Mouse (Mus musculus) forebrain, embryonic 16.5 days (tissue): ENCODE measurements around the gene Cntn4. TPM values are rescaled to one million over a fixed set of nuclear protein-coding genes. Genes with fewer than 3 reads are reported as not detected.
A peak's percentile ranks its signal among the peaks of the same experiment; 100 is the strongest.

Experiments
- ATAC-seq: fragments of 200-750 bp; cut with Nextera tagmentation; 2 replicates; pipeline ENCODE4 v1.8.0; 2017; ENCODE audit warnings: mild to moderate bottlenecking, moderate library complexity
- H3K27ac ChIP-seq: fragments of 300-500 bp; sonication (generic); 2 replicates; pipeline ENCODE4 v1.5.1; 2014; ENCODE audit warnings: low read length, control low read depth
- H3K27me3 ChIP-seq: fragments of 300-500 bp; sonication (generic); replicated peaks from 2 replicates; pipeline ENCODE4 v1.6.1; 2014; ENCODE audit warnings: low read length; ENCODE audit not compliant: control insufficient read depth, insufficient read depth
- H3K36me3 ChIP-seq: fragments of 300-500 bp; sonication (generic); 2 replicates; pipeline ENCODE4 v1.6.1; 2014; ENCODE audit not compliant: control insufficient read depth, insufficient read depth
- H3K4me1 ChIP-seq: fragments of 300-500 bp; sonication (generic); replicated peaks from 2 replicates; pipeline ENCODE4 v1.6.1; 2014; ENCODE audit warnings: low read length; ENCODE audit not compliant: control insufficient read depth, insufficient read depth
- H3K4me2 ChIP-seq: fragments of 300-500 bp; sonication (generic); 2 replicates; pipeline ENCODE4 v1.6.1; 2014; ENCODE audit warnings: mild to moderate bottlenecking, low read length, control low read depth
- H3K4me3 ChIP-seq: fragments of 300-500 bp; sonication (generic); replicated peaks from 2 replicates; pipeline ENCODE4 v1.5.1; 2014; ENCODE audit warnings: mild to moderate bottlenecking, low read length, control low read depth
- H3K9ac ChIP-seq: fragments of 300-500 bp; sonication (generic); replicated peaks from 2 replicates; pipeline ENCODE4 v1.6.1; 2014; ENCODE audit warnings: low read depth, low read length, control low read depth
- H3K9me3 ChIP-seq: fragments of 300-500 bp; sonication (generic); 2 replicates; pipeline ENCODE4 v1.6.1; 2016; ENCODE audit warnings: low read length; ENCODE audit not compliant: control insufficient read depth
- WGBS: fragments of 180-500 bp; shearing (Covaris S2); extraction: QIAGEN DNeasy Blood & Tissue Kit; methylation state at CpG from one replicate; pipeline ENCODE4 v1.1.7; 2014; 5-methylcytosine and 5-hydroxymethylcytosine counted together
- polyA plus RNA-seq: library from polyadenylated mRNA; unstranded; fragments of >200 nt; fragmentation: Nextera tagmentation; extraction: Ambion mirVana; gene quantifications from 2 replicates; pipeline ENCODE4 v1.2.1, GENCODE M21; 2015

Gene Cntn4
- polyA plus RNA-seq, result 4.5 and 10.3 TPM in 2 replicates

DNA sequence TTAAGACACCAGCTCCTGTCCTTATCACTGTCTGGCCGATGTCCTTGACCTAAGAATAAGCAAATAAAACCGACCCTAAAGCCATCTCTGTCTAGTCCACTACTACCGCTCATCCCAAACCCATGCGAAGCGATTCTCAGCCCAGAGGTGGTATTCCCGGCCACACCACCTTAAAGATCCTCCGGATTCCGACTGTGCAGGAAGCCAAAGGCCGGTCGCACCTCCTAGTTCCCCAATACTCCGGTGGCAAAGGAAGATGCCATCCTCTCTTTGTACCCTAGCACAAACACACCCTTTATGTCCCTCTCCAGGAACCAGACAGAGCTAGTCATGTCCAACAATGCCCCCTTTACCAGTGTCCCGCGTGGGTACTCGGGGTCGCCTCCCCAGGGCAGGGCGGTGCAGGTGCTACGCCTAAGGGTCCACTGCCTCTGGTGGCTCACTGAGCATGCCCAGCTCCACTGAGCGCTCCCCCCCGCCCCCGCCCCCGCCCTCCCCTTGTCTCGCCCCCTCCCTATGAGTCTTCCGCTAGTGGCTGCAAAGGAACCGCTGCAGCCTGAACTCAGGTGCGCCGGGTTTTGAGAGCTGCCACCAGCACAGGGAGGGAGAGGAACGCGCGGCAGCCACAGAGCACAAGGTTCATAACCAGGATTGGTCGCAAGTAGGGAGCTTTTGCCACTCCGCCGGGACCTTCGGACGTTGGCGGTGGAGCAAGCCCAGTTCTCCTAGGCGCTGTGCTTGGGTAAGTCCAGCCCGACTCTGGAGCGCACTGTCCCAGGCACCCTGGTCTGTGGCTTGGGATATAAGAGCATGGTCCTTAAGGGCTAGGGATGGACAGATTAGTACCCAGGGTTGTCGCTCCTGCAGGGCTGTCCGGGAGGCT lies at the start of gene Cntn4:
Gene Cntn4 (plus strand): TSS at position 512 of the 883 bp plus-strand sequence.
- peaks cover 11% of the 10 kb centered on the region for H3K4me1 ChIP-seq
- H3K27me3 ChIP-seq, result peaks cover 19% of the 10 kb centered on the region
- no peak within 1 kb of the TSS for H3K27ac ChIP-seq
- H3K9me3 ChIP-seq, result no peaks in the 10 kb centered on the region
- H3K4me3 ChIP-seq, result peak within 1 kb of the TSS; percentile 54
- peak within 1 kb of the TSS; percentile 83 for H3K4me2 ChIP-seq
- peak within 1 kb of the TSS; percentile 57 for H3K9ac ChIP-seq
- 1% methylated on average over 40 of the region's 40 CpGs for WGBS
- no peaks in the 10 kb centered on the region for H3K36me3 ChIP-seq
- peak; percentile 92 for ATAC-seq

DNA sequence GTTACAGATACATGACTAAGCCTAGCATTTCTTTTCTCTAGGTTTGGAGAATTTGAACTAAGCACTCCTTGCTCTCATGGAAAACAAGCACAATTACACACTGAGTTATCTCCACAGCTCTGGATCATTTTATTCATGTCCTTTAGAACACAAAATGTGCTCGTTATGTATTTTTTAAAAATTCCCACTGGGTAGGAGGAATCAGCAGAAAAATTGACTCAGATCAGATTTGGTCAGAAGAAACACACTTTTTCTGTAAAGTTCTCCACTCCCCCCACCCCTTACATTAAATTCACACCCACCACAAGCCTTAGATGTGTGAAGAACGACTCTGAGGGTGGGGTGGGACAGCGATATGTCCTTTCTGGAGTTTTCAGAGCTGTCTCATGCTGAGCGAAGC lies 3.2 kb upstream of the Cntn4 start:
- no peak overlapping the region for H3K4me2 ChIP-seq
- 76% methylated on average over 4 of the region's 4 CpGs for WGBS
- no peak for ATAC-seq
- H3K9me3 ChIP-seq, result no peaks in the 10 kb centered on the region
- no peak overlapping the region for H3K4me3 ChIP-seq
- H3K27ac ChIP-seq, result no peak overlapping the region
- H3K27me3 ChIP-seq, result peaks cover 14% of the 10 kb centered on the region
- no peak overlapping the region for H3K9ac ChIP-seq
- H3K36me3 ChIP-seq, result no peaks in the 10 kb centered on the region
- peaks cover 11% of the 10 kb centered on the region for H3K4me1 ChIP-seq

DNA sequence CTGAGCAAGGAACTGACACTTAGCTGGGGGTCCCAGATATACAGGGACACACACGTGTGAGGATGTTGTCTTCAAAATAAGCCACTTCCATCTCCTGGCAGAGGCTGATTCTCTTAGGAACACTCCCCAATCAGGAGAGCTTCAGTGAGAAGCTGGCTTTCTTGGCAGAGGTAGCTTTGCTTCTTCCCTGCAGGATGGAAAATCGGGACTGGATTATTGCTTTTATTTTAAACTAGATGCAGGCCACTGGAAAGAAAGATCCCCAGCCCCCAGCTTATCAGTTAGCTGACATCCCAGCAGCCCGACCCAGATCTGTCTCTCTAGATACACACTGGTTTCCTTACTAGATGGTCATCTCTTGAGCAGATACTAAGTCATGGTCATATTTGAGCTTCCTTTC lies 2.4 kb upstream of the Cntn4 start:
- H3K4me2 ChIP-seq, result no peak overlapping the region
- 39% methylated on average over 3 of the region's 3 CpGs for WGBS
- H3K9ac ChIP-seq, result no peak overlapping the region
- H3K27me3 ChIP-seq, result peaks cover 19% of the 10 kb centered on the region
- no peak overlapping the region for H3K27ac ChIP-seq
- H3K36me3 ChIP-seq, result no peaks in the 10 kb centered on the region
- no peak overlapping the region for H3K4me3 ChIP-seq
- ATAC-seq, result no peak
- no peaks in the 10 kb centered on the region for H3K9me3 ChIP-seq
- H3K4me1 ChIP-seq, result peaks cover 11% of the 10 kb centered on the region

DNA sequence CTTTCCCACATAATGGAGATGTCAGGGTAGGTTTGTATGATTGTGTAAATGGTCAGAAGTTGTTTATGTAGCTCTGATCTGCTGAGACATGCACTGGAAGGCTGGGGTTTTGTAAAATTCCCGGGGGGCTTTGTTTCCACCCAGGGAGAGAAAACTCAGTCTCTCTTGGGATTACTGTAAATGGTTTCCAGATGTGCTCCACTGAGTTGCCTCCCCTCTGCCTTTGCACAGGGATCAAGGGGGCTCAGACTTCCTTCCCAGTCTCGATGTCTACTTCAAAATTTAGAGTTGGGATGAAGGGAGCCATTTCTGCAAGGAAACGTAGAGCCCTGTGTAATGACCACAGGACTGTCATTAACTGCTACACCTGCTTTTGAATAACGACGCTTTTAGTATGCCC lies 823 bp upstream of the Cntn4 start:
- Histone ChIP-seq H3K9me3 (no peaks in the 10 kb centered on the region), H3K4me1 (peaks cover 11% of the 10 kb centered on the region), H3K27me3 (peaks cover 19% of the 10 kb centered on the region), H3K36me3 (no peaks in the 10 kb centered on the region), H3K4me2 (peak overlapping the region; percentile 83), H3K9ac (peak overlapping the region; percentile 57; the same call in 1 of the 2 replicates), H3K4me3 (peak overlapping the region; percentile 54), H3K27ac (no peak overlapping the region)
- no peak for ATAC-seq
- 22% methylated on average over 5 of the region's 5 CpGs for WGBS

DNA sequence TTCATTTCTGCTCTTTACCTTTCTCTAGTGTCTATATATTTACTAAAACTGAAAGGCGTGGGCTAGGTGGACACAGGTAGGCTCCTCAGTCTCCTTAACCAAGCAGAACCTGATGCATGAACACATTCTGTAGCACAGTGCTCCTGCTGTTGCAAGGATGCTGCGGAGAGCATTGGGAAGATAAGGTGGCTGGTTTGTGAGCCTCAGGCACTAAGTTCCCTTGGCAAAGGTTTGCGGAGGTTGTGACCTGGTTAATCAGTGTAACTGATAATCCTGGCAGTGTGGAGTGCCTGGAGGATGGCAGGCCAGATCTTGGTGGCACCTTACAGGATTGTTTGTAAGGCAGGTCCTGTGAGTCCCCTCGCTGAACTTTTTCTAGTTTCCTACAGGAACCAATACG lies 1.3 kb downstream of the Cntn4 start:
- no peak for ATAC-seq
- Histone ChIP-seq H3K4me2 (peak overlapping the region; percentile 12; the same call in 1 of the 2 replicates), H3K36me3 (no peaks in the 10 kb centered on the region), H3K4me3 (peak overlapping the region; percentile 54), H3K4me1 (peaks cover 11% of the 10 kb centered on the region), H3K9ac (no peak overlapping the region), H3K27me3 (peaks cover 19% of the 10 kb centered on the region), H3K9me3 (no peaks in the 10 kb centered on the region), H3K27ac (no peak overlapping the region)
- 7% methylated on average over 5 of the region's 5 CpGs for WGBS

DNA sequence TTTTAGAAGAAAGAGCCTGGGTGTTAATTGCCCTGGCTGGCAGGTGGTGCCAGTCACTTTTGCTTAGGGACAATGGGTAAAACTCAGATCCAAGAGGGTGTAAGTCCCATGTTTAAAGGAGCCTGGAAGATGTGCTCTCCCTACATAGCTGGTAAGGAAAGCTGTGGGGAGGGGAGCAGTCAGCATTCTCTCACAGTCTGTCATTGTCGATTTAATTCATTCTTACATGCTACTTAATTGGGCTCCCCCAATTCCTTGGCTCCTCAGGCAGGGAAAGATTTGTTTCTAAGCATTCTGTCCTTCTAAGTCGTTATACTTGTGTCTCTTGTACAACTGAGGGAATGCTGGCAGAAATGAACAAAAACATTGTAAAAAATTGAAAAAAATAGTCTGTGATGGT lies 4.0 kb downstream of the Cntn4 start:
- no peaks in the 10 kb centered on the region for H3K9me3 ChIP-seq
- H3K27me3 ChIP-seq, result peaks cover 19% of the 10 kb centered on the region
- no peaks in the 10 kb centered on the region for H3K36me3 ChIP-seq
- no peak overlapping the region for H3K4me3 ChIP-seq
- H3K27ac ChIP-seq, result no peak overlapping the region
- WGBS, result 22% methylated on average over 2 of the region's 2 CpGs
- no peak overlapping the region for H3K9ac ChIP-seq
- peaks cover 11% of the 10 kb centered on the region for H3K4me1 ChIP-seq
- ATAC-seq, result no peak
- no peak overlapping the region for H3K4me2 ChIP-seq

DNA sequence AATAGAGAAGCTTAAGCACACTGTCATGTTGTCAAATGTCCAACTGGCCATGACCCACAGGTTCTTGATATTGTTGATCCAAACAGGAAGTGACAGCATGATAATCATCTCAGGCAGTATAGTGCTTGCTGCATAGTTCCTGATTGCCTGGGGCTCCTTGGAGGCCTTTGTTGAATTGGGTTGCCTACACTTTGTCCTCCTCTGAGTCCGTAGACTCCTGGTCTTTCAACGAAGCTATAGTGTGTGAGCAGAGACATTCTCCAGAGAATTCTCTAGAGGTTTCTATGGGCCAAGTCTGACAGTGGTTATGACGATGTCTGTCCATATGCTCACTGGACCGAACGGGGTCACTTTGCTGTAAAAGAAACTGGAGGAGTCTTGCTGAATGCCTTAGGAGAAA lies 5.8 kb downstream of the Cntn4 start:
- Histone ChIP-seq H3K27me3 (peaks cover 14% of the 10 kb centered on the region), H3K4me2 (no peak overlapping the region), H3K9me3 (no peaks in the 10 kb centered on the region), H3K9ac (no peak overlapping the region), H3K36me3 (no peaks in the 10 kb centered on the region), H3K4me1 (no peaks in the 10 kb centered on the region), H3K4me3 (no peak overlapping the region), H3K27ac (no peak overlapping the region)
- no peak for ATAC-seq
- WGBS, result 89% methylated on average over 5 of the region's 5 CpGs

DNA sequence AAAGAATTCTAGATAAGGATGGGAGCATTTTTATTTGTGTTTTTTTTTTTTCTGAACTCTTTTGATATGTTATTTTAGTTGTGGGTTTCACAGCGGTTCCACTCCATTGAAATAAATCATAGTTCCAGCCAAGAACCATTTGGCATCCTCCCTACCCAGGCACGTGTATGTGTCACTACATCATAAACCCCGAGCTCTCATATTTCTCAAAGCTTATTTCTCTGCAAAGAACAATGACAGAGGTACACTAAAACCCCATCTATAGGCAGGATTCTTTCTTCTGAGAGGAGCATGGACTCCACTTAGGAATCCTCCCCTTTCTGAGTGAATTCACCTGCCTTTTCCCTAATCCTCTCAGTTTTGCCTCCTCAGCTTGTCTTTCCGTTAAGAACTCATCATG lies 6.7 kb downstream of the Cntn4 start:
- H3K9ac ChIP-seq, result no peak overlapping the region
- peaks cover 6% of the 10 kb centered on the region for H3K27me3 ChIP-seq
- ATAC-seq, result no peak
- no peaks in the 10 kb centered on the region for H3K4me1 ChIP-seq
- H3K9me3 ChIP-seq, result no peaks in the 10 kb centered on the region
- H3K27ac ChIP-seq, result no peak overlapping the region
- WGBS, result 54% methylated on average over 4 of the region's 4 CpGs
- H3K4me2 ChIP-seq, result no peak overlapping the region
- H3K36me3 ChIP-seq, result no peaks in the 10 kb centered on the region
- H3K4me3 ChIP-seq, result no peak overlapping the region

DNA sequence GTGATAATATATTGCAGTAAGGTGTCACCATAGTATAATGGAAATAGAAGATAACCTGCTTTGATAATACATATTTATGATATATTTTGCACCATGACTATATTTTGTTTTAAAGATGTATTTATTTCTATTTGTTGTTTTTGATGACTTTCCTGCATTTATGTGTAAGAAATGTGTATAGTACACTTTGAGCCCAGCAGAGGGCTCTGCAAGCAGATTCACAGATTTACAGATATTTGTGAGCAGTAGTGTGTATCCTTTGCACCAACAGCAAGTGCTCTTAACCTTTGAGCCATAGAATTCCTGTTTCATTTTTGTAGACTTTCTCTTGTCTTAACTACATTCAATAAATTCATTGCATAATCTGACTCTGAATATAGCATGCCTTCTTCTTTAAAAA lies 10.7 kb downstream of the Cntn4 start:
- no peak for ATAC-seq
- Histone ChIP-seq H3K9me3 (no peaks in the 10 kb centered on the region), H3K27me3 (no peaks in the 10 kb centered on the region), H3K27ac (no peak overlapping the region), H3K4me1 (no peaks in the 10 kb centered on the region), H3K9ac (no peak overlapping the region), H3K4me2 (no peak overlapping the region), H3K36me3 (no peaks in the 10 kb centered on the region), H3K4me3 (no peak overlapping the region)
